Mouse (Mus musculus): ENCODE data around the gene Ccdc61. TPM values are rescaled to one million over a fixed set of nuclear protein-coding genes. Genes with fewer than 3 reads are reported as not detected.
"Not testable (repeated sequence)": the region's sequence is repeated elsewhere in the genome, so short reads cannot be mapped to it uniquely, and the experiment has no call there.

Ccdc61 gene
- polyA plus RNA-seq, 1 experiment from 2014 or later, result 18.3 TPM

DNA sequence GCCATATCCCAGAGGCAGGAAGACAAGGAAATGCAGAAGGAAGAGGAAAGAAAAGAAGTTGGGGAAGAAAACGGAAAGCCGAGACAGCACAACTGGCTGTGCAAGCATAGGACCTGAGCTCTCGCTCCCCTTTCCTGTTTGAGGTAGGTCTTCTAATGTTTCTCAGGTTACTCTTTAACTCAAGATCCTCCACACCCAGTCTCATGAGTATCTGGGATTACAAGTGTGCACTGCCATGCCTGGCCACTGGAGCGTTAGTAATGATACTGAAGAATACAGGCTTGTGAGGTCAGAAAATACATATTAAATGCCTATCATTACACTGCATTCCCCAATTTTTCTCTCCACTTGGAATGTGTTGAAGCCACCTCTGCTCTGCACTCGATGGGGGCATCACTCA lies 34.8 kb downstream of the Ccdc61 start:
- H3K9me3 ChIP-seq (replicated peaks), result no peaks in the 10 kb centered on the region
- H3K36me3 ChIP-seq, result no peaks in the 10 kb centered on the region
- no peaks in the 10 kb centered on the region for H3K4me1 ChIP-seq
- WGBS (ENCODE audit: insufficient replicate concordance), result 67% methylated on average over 5 of the region's 5 CpGs
- no peak overlapping the region for H3K9ac ChIP-seq
- H3K27me3 ChIP-seq (replicated peaks), result peaks cover 15% of the 10 kb centered on the region; the same call in 1 of the 2 replicates
- ATAC-seq, result no peak
- no peak overlapping the region for H3K4me2 ChIP-seq
- no peak overlapping the region for H3K27ac ChIP-seq
- no peak overlapping the region for H3K4me3 ChIP-seq

DNA sequence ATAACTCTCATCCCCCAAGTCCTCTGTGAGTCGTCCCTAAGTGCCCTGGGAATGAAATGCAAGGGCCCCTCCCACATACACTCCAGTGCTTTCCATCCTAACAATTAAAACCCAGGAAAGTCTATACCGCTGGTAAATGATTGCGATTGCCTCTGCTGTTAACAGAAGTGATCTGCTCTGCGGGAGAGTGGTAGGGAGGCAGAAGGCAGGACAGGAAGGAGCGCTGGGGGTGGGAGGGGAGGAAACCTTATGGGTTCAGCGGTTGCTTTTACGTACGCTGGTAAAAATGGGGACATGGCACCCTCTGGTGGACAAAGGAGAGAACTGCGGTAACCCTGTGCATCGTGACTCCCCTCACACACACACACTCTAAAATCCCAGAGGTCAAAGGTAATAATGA lies 37.0 kb downstream of the Ccdc61 start:
- no peaks in the 10 kb centered on the region for H3K36me3 ChIP-seq
- 2% methylated on average over 10 of the region's 10 CpGs for WGBS (ENCODE audit: insufficient replicate concordance)
- H3K4me1 ChIP-seq, result no peaks in the 10 kb centered on the region
- H3K27me3 ChIP-seq (replicated peaks), result peaks cover 15% of the 10 kb centered on the region; the same call in 1 of the 2 replicates
- H3K4me3 ChIP-seq, result peak overlapping the region; percentile 18; the same call in 1 of the 2 replicates
- ATAC-seq, result peak; percentile 55; the same call in 1 of the 2 replicates
- no peak overlapping the region for H3K27ac ChIP-seq
- peak overlapping the region; percentile 41 for H3K4me2 ChIP-seq
- H3K9me3 ChIP-seq (replicated peaks), result 0 out of 2 replicates have a peak, but pooled peaks cover 3% of the 10 kb centered on the region
- H3K9ac ChIP-seq, result no peak overlapping the region

DNA sequence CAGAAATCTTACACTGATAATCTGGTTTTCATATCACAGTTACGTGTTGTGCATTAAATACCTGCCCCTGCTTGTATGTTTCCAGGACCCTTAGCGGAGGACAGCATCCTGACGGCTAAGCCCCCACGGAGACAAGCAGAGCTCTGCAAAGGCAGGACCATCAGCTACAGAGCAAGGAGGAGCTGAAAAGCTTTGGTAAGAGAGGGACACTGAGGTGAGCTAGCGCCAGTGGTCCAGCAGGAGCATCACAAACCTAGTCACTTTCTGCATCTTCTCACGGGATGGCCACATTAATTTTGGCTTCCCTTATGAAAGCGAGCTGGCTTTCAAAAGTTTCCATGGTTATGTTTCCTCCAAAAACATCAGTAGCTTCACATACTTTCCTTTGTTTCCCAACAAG lies 37.4 kb downstream of the Ccdc61 start:
- H3K27me3 ChIP-seq (replicated peaks), result peaks cover 15% of the 10 kb centered on the region; the same call in 1 of the 2 replicates
- no peaks in the 10 kb centered on the region for H3K36me3 ChIP-seq
- peak overlapping the region; percentile 18; the same call in 1 of the 2 replicates for H3K4me3 ChIP-seq
- H3K4me2 ChIP-seq, result peak overlapping the region; percentile 41
- no peak overlapping the region for H3K27ac ChIP-seq
- no peaks in the 10 kb centered on the region for H3K4me1 ChIP-seq
- H3K9ac ChIP-seq, result no peak overlapping the region
- no peak for ATAC-seq
- 0 out of 2 replicates have a peak, but pooled peaks cover 7% of the 10 kb centered on the region for H3K9me3 ChIP-seq (replicated peaks)
- 8% methylated on average over 7 of the region's 7 CpGs for WGBS (ENCODE audit: insufficient replicate concordance)

DNA sequence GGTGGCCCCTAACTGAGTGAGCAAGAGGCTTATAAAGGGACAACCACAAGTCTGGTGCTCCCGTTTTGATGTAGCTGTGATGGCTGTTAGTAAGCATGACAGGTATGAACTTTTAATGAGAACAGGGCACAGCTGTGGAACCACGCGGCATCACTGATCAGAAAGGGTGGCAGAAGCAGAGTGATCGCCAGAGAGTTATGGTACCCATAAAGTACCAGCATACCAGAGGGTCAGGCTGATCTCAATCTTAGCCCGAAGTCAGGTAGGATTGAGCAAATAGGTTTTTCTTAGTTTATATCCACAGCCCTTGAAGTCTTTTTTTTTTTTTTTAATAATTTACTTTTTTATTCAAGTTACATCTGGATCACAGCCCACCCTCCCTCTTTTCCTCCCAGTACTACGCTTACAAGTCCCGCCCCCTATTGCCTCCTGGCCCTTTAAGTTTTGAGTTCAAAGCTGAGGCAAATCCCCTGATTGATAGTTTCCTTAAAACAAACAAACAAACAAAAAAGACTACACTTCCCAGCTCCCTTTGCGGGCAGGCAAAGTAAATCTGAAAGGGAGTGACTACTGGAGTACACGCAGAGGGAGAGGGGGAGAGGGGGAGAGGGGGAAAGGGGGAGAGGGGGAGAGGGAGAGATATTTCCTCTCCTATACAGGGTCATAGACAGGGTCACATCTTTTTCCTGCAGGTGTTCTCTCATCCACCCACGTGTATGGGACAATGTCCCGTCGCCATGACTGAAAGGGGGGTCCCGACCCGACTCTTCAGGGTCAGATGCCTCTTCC lies 38.0 kb downstream of the Ccdc61 start:
- Histone ChIP-seq H3K9ac (no peak overlapping the region), H3K27ac (no peak overlapping the region), H3K27me3 (replicated peaks) (peaks cover 15% of the 10 kb centered on the region; the same call in 1 of the 2 replicates), H3K4me1 (no peaks in the 10 kb centered on the region), H3K9me3 (replicated peaks) (0 out of 2 replicates have a peak, but pooled peaks cover 7% of the 10 kb centered on the region), H3K36me3 (no peaks in the 10 kb centered on the region), H3K4me2 (peak overlapping the region; percentile 41), H3K4me3 (no peak overlapping the region)
- 32% methylated on average over 13 of the region's 14 CpGs for WGBS (ENCODE audit: insufficient replicate concordance)
- ATAC-seq, result no peak

DNA sequence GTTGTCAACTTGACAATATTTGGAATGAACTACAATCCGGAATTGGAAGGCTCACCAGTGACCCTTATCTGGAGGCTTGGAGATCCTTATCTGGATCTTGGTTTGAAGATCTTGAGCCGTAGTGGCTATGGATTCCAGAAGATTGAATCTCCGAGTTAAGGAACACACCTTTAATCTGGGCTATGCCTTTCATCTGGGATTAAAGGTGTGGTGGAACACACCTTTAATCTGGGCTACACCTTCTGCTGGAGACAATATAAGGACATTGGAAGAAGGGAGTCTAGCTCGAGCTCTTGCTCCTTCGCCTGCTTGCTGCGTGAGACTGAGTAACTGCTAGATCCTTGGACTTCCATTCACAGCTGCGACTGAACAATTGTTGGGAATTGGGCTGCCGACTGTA lies 39.2 kb downstream of the Ccdc61 start, which contains the start of gene Pglyrp1:
Gene Pglyrp1, plus strand, starts transcription at position 301 of the 400 bp plus-strand sequence.
- H3K27ac ChIP-seq; ATAC-seq; H3K4me1 ChIP-seq; H3K4me2 ChIP-seq; H3K9me3 ChIP-seq (replicated peaks); H3K4me3 ChIP-seq; H3K9ac ChIP-seq; H3K36me3 ChIP-seq: not testable (repeated sequence)
- 100% methylated on average over 1 of the region's 8 CpGs for WGBS (ENCODE audit: insufficient replicate concordance)
- peaks cover 15% of the 10 kb centered on the region; the same call in 1 of the 2 replicates for H3K27me3 ChIP-seq (replicated peaks)

DNA sequence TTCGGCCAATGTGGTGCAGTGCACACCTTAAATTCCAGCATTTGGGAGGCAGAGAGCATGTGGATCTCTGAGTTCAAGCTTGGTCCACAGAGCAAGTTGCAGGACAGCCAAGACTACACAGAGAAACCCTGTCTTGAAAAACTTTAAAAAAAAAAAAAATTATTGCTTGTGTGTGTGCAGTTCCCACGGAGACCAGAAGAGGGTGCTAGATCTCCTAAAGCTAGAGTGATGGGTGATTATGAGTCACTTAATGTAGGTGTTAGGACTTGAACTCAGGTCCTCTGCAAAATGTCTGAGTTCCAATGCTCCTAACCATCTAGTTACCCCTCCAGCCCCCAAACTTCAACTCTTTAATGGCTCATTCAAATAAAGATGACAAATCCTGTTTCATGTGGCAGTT lies 41.7 kb downstream of the Ccdc61 start:
- Histone ChIP-seq H3K4me2 (no peak overlapping the region), H3K36me3 (no peaks in the 10 kb centered on the region), H3K27me3 (replicated peaks) (peaks cover 15% of the 10 kb centered on the region; the same call in 1 of the 2 replicates), H3K9me3 (replicated peaks) (0 out of 2 replicates have a peak, but pooled peaks cover 7% of the 10 kb centered on the region), H3K9ac (no peak overlapping the region), H3K4me1 (no peaks in the 10 kb centered on the region), H3K27ac (no peak overlapping the region), H3K4me3 (no peak overlapping the region)
- ATAC-seq, result no peak
- WGBS (ENCODE audit: insufficient replicate concordance), result 67% methylated on average over 2 of the region's 2 CpGs

DNA sequence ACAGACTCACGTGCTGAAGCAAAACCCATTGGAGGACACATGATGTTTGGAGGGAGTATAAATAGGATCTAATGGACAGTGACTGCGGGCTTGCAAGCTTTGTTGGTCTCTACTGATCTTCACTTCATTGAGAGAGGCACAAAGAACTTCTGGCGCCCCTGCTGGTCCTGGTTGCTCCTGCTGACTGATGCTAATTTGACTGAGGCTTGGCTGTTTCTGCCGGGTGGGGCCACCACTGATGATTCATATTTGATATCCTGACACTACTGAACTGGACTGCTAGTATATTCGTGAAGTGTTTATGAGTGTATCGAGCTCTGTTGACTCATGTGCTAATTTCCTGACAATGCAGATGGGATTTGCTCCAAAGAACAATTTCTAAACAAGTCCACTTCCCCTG lies 47.4 kb downstream of the Ccdc61 start:
- Histone ChIP-seq H3K4me2 (no peak overlapping the region), H3K4me3 (no peak overlapping the region)
- WGBS (ENCODE audit: insufficient replicate concordance), result 70% methylated on average over 6 of the region's 6 CpGs

DNA sequence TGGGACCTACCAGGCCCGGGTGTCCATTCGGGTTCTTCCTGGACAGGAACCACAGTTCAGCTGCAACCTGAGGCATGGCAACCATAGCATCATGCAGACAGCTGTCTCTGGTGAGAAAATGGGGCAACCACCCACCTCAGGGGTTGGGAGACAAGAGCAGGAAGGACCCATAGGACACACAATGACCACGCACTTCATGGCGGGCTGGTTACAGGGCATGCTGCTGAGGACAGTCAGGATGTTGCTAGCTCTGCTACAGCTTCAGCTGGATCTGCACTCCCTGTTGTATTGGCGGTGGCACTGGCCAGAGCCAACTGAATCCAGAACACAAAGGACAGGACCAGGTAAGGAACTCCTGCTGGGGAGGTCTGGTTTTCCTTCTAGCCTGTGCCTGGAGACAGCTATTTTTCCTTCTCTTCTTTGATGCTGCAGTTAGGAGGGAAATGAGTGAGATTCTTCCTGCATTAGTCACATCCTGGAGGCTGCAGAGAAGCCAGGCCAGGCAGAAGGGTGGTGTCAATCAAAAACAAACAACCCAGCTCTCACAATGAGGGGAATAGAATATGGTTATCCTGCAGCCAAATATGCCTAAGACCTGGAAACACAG lies 51.8 kb downstream of the Ccdc61 start:
- Histone ChIP-seq H3K27ac (no peak overlapping the region), H3K9ac (no peak overlapping the region), H3K4me1 (no peaks in the 10 kb centered on the region), H3K4me3 (no peak overlapping the region), H3K27me3 (replicated peaks) (no peaks in the 10 kb centered on the region), H3K36me3 (no peaks in the 10 kb centered on the region), H3K9me3 (replicated peaks) (no peaks in the 10 kb centered on the region), H3K4me2 (no peak overlapping the region)
- 34% methylated on average over 5 of the region's 5 CpGs for WGBS (ENCODE audit: insufficient replicate concordance)
- ATAC-seq, result no peak

More for the DNA sequence above, 47.4 kb downstream of the Ccdc61 start:
- H3K36me3 ChIP-seq, result no peaks in the 10 kb centered on the region
- H3K9me3 ChIP-seq (replicated peaks), result no peaks in the 10 kb centered on the region
- no peak overlapping the region for H3K9ac ChIP-seq
- no peak for ATAC-seq
- no peaks in the 10 kb centered on the region for H3K27me3 ChIP-seq (replicated peaks)
- H3K27ac ChIP-seq, result no peak overlapping the region
- no peaks in the 10 kb centered on the region for H3K4me1 ChIP-seq

DNA sequence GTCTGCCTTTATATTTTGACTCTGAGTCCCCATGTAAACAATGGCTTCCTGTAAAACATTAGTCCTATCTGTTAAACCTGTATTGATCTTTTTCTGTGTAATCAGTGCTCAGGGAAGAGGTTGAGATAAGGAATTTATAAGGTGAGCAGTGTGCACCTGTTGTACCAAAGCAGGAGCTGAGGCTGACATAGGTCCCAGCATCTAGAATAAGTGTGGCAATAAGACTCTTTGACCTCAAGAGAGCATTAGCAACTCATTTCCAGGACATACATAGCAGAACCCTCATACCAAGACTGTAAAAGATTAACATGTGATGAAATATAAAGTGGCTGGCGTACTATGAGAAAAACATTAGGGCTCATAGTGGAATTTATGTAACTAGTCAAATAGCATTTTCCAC lies 61.8 kb downstream of the Ccdc61 start:
- Histone ChIP-seq H3K9ac (no peak overlapping the region), H3K27me3 (replicated peaks) (no peaks in the 10 kb centered on the region), H3K9me3 (replicated peaks) (no peaks in the 10 kb centered on the region), H3K36me3 (no peaks in the 10 kb centered on the region), H3K4me3 (no peak overlapping the region), H3K27ac (no peak overlapping the region), H3K4me1 (no peaks in the 10 kb centered on the region), H3K4me2 (no peak overlapping the region)
- WGBS (ENCODE audit: insufficient replicate concordance), result 69% methylated on average over 1 of the region's 1 CpGs
- ATAC-seq, result no peak

DNA sequence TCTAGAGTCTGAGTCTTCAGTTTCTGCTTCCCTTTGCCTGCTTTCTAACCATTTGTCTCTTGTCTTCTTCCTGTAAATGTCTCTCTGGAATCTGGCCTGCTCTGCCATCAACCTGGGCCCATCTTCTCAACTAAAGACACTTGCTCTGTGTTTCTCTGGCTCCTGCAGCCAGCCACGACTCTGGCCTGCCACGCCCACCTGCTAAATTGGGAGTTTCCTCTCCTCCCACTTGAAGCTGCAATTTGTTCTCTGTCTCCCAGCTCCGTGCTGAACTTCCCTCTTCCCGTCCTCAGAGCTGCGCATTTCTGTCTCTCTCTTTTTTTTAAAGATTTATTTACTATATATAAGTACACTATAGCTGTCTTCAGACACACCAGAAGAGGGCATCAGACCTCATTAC lies 65.4 kb downstream of the Ccdc61 start:
- H3K27ac ChIP-seq, result no peak overlapping the region
- no peaks in the 10 kb centered on the region for H3K27me3 ChIP-seq (replicated peaks)
- no peaks in the 10 kb centered on the region for H3K9me3 ChIP-seq (replicated peaks)
- ATAC-seq, result no peak
- peaks cover 9% of the 10 kb centered on the region; the same call in 1 of the 2 replicates for H3K4me1 ChIP-seq
- no peak overlapping the region for H3K4me2 ChIP-seq
- no peak overlapping the region for H3K9ac ChIP-seq
- no peak overlapping the region for H3K4me3 ChIP-seq
- H3K36me3 ChIP-seq, result no peaks in the 10 kb centered on the region
- 20% methylated on average over 5 of the region's 5 CpGs for WGBS (ENCODE audit: insufficient replicate concordance)

DNA sequence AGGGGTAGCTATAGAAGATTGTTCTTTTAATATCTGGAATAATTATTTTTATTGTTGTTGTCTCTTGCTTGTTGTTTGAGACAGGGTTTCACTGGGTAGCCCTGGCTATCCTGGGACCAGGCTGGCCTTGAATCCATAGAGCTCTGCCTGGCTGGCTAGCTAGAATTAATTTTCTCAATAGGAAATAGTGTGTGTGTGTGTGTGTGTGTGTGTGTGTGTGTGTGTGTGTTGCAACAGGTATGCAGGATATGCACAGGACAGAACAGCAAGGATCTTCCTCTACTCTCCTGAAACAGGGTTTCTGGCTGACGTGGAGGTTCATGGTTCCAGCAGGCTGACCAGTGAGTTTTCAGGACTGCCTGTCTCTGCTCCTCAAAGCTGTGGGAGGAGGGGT lies 69.0 kb downstream of the Ccdc61 start:
- Histone ChIP-seq H3K4me3 (0 out of 2 replicates have a peak overlapping the region, but pooled peaks have one; percentile 11), H3K36me3 (no peaks in the 10 kb centered on the region), H3K4me2 (peak overlapping the region; percentile 50), H3K27ac (no peak overlapping the region), H3K9ac (no peak overlapping the region), H3K9me3 (replicated peaks) (no peaks in the 10 kb centered on the region), H3K4me1 (peaks cover 9% of the 10 kb centered on the region; the same call in 1 of the 2 replicates), H3K27me3 (replicated peaks) (no peaks in the 10 kb centered on the region)
- WGBS (ENCODE audit: insufficient replicate concordance), result 71% methylated on average over 1 of the region's 1 CpGs
- ATAC-seq, result no peak; the same call in 1 of the 2 replicates
